Mouse (Mus musculus): Measurements from ENCODE around the gene Wwox. TPM values are rescaled to one million over a fixed set of nuclear protein-coding genes. Genes with fewer than 3 reads are reported as not detected.

Gene Wwox
- polyA plus RNA-seq, 1 experiment from 2014 or later = 10.5 TPM

GRCm38 (mm10) chr8:114790754-114791153 is 351.3 kb downstream of the Wwox start:
- no peaks in the 10 kb centered on the region for H3K27me3 ChIP-seq
- no peak for ATAC-seq (ENCODE audit: insufficient number of reproducible peaks, insufficient read depth, low FRiP score, low TSS enrichment)
- no peak overlapping the region for H3K4me3 ChIP-seq
- WGBS = 80% methylated on average over 7 of the region's 7 CpGs
- no peaks in the 10 kb centered on the region for H3K36me3 ChIP-seq
- no peaks in the 10 kb centered on the region for H3K9me3 ChIP-seq
- no peak overlapping the region for H3K27ac ChIP-seq
- no peak overlapping the region for H3K9ac ChIP-seq
- no peak overlapping the region for H3K4me2 ChIP-seq (replicated peaks)
- H3K4me1 ChIP-seq = no peaks in the 10 kb centered on the region

GRCm38 (mm10) chr8:114793682-114794081 is 354.2 kb downstream of the Wwox start:
- no peaks in the 10 kb centered on the region for H3K4me1 ChIP-seq
- no peak overlapping the region for H3K4me3 ChIP-seq
- WGBS = 86% methylated on average over 9 of the region's 9 CpGs
- no peaks in the 10 kb centered on the region for H3K27me3 ChIP-seq
- H3K27ac ChIP-seq = no peak overlapping the region
- no peak for ATAC-seq (ENCODE audit: insufficient number of reproducible peaks, insufficient read depth, low FRiP score, low TSS enrichment)
- no peaks in the 10 kb centered on the region for H3K36me3 ChIP-seq
- H3K9ac ChIP-seq = no peak overlapping the region
- no peaks in the 10 kb centered on the region for H3K9me3 ChIP-seq
- H3K4me2 ChIP-seq (replicated peaks) = no peak overlapping the region

- H3K4me3 ChIP-seq = no peak overlapping the region
- H3K27ac ChIP-seq = no peak overlapping the region
- H3K4me2 ChIP-seq (replicated peaks) = no peak overlapping the region
- H3K9ac ChIP-seq = no peak overlapping the region
- no peaks in the 10 kb centered on the region for H3K36me3 ChIP-seq
- H3K4me1 ChIP-seq = no peaks in the 10 kb centered on the region
- no peaks in the 10 kb centered on the region for H3K27me3 ChIP-seq
- ATAC-seq (ENCODE audit: insufficient number of reproducible peaks, insufficient read depth, low FRiP score, low TSS enrichment) = no peak
- no peaks in the 10 kb centered on the region for H3K9me3 ChIP-seq
- 61% methylated on average over 7 of the region's 7 CpGs for WGBS
Observed at GRCm38 (mm10) chr8:114801428-114802134, 362.1 kb downstream of the Wwox start.

DNA sequence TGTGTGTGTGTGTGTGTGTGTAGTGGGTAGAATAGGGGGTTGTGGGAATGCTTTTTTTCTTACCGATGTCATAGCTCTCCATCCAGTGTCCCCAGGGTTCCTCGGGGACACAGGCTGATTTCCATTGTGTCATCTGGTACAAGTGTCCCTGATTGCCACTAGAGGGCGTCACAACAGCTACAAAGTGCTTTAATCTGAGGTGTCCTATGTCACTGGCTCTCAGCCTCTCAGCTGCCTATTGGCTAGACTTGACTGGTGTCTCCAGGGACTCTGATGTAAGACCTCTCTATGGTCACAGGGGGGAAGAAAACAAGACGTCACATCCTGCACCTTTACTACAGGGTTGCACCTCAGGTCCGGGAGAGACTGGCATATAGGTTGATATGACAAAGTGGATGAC is 363.7 kb downstream of the Wwox start:
- Histone ChIP-seq H3K27me3 (no peaks in the 10 kb centered on the region), H3K4me3 (no peak overlapping the region), H3K9ac (no peak overlapping the region), H3K4me1 (no peaks in the 10 kb centered on the region), H3K9me3 (no peaks in the 10 kb centered on the region), H3K36me3 (no peaks in the 10 kb centered on the region), H3K27ac (no peak overlapping the region), H3K4me2 (replicated peaks) (no peak overlapping the region)
- 52% methylated on average over 5 of the region's 5 CpGs for WGBS
- no peak for ATAC-seq (ENCODE audit: insufficient number of reproducible peaks, insufficient read depth, low FRiP score, low TSS enrichment)

DNA sequence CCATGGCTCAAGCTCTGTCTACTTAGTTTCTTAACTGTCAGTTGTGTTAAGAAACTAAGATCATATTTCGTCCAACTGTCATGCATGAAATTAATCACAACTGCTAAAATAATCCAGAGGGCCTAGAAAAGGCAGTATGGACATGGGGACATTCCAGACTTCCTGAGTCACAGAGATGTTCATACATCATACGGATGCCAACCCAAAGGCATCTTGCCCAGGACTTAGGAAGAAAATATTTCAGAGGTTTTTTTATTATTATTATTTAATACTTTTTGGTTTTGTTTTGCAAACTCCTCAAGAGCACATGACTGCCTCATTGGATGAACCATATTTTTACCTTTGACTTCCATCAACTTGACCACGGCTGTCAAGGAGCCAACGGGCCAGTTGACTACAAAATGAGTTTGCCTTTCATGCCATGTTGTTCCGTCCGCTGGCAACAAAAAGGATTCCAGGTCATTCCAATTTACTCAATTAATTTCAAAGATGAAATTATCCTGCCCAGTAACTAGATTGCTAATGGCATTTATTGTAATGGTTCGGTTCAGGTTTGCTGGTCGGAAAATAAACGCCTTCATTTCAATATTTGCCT is 367.5 kb downstream of the Wwox start:
- WGBS = 86% methylated on average over 9 of the region's 9 CpGs
- Histone ChIP-seq H3K9me3 (no peaks in the 10 kb centered on the region), H3K27me3 (no peaks in the 10 kb centered on the region), H3K9ac (no peak overlapping the region), H3K4me3 (no peak overlapping the region), H3K4me1 (no peaks in the 10 kb centered on the region), H3K27ac (no peak overlapping the region), H3K36me3 (no peaks in the 10 kb centered on the region), H3K4me2 (replicated peaks) (no peak overlapping the region)
- ATAC-seq (ENCODE audit: insufficient number of reproducible peaks, insufficient read depth, low FRiP score, low TSS enrichment) = no peak

- H3K27ac ChIP-seq = no peak overlapping the region
- no peaks in the 10 kb centered on the region for H3K27me3 ChIP-seq
- H3K4me1 ChIP-seq = no peaks in the 10 kb centered on the region
- no peak overlapping the region for H3K4me3 ChIP-seq
- 82% methylated on average over 22 of the region's 22 CpGs for WGBS
- no peak overlapping the region for H3K4me2 ChIP-seq (replicated peaks)
- no peak for ATAC-seq (ENCODE audit: insufficient number of reproducible peaks, insufficient read depth, low FRiP score, low TSS enrichment)
- H3K36me3 ChIP-seq = no peaks in the 10 kb centered on the region
- H3K9me3 ChIP-seq = no peaks in the 10 kb centered on the region
- H3K9ac ChIP-seq = no peak overlapping the region
Observed at GRCm38 (mm10) chr8:114807676-114808426, 368.4 kb downstream of the Wwox start.

DNA sequence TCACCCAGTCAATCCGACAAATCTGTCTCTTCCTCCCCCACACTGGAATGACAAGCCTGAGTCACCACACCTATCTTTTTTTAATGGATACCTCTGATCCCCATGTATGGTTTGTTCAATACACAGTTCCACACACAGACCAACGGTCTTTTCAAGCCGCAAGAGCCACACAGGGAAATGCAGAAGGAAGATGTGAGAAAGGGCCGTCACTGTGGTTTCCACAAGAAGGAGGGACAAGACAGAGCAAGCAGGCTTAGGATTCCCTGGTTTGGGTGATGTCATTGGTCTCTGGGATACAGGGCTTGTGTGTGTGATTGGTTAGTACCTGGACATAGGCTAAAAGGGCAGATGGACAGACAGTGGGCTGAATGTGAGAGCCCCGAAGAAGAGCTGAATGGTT is 371.0 kb downstream of the Wwox start:
- no peak overlapping the region for H3K9ac ChIP-seq
- ATAC-seq (ENCODE audit: insufficient number of reproducible peaks, insufficient read depth, low FRiP score, low TSS enrichment) = no peak
- no peak overlapping the region for H3K27ac ChIP-seq
- H3K4me2 ChIP-seq (replicated peaks) = no peak overlapping the region
- H3K9me3 ChIP-seq = no peaks in the 10 kb centered on the region
- WGBS = 90% methylated on average over 5 of the region's 5 CpGs
- no peaks in the 10 kb centered on the region for H3K4me1 ChIP-seq
- no peak overlapping the region for H3K4me3 ChIP-seq
- H3K36me3 ChIP-seq = no peaks in the 10 kb centered on the region
- H3K27me3 ChIP-seq = no peaks in the 10 kb centered on the region

- no peak overlapping the region for H3K27ac ChIP-seq
- no peak for ATAC-seq (ENCODE audit: insufficient number of reproducible peaks, insufficient read depth, low FRiP score, low TSS enrichment)
- H3K9ac ChIP-seq = no peak overlapping the region
- no peaks in the 10 kb centered on the region for H3K36me3 ChIP-seq
- 90% methylated on average over 10 of the region's 10 CpGs for WGBS
- H3K27me3 ChIP-seq = no peaks in the 10 kb centered on the region
- no peak overlapping the region for H3K4me2 ChIP-seq (replicated peaks)
- H3K4me3 ChIP-seq = no peak overlapping the region
- H3K4me1 ChIP-seq = peaks cover 8% of the 10 kb centered on the region; the same call in 1 of the 2 replicates
- H3K9me3 ChIP-seq = no peaks in the 10 kb centered on the region
Observed at GRCm38 (mm10) chr8:114813830-114814229, 374.4 kb downstream of the Wwox start.

DNA sequence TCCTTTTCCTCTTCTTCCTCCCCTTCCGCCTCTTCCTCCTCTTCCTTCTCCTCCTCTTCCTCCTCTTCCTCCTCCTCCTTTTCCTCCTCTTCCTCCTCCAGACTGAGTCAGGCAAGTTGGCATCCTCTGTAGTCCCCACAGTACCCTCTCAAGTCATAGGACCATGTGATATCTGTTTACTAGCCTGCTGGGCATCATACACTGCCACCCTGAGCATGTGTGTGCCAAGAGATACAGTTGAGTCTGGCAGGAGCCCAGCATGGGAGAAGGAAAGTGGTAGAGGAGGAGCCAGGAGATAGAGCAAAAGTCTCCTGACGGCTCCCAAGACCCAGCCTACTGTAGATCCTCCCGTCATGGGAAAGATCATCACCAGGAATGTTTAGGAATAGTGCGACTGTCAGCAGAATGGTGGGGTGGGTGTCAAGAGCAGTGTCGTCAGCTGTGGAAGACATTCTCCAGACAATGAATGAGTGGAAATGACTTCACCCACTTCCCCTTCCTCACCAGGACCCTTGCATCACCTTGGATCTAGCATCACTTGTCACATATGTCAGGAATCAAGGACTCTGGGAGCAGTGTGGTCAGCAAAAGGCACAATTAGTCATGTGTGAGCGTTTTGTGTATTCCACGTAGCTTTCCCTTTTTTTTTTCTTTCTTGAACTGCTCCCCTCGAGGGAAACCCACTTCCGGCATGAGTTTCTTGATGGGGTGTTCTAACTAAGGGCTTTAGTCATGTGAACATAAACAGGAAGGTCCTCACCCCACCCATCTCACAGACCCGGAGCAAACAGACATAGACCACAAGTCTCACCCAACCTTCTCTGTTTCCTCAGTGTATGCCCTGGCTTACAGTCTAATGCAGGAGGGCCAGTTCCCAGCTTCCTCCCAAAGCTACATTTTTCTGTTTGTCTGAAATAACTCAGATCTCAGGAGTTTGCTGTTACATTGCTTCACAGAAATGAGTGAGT is 375.6 kb downstream of the Wwox start:
- no peak overlapping the region for H3K4me3 ChIP-seq
- H3K9me3 ChIP-seq = no peaks in the 10 kb centered on the region
- no peak overlapping the region for H3K27ac ChIP-seq
- no peaks in the 10 kb centered on the region for H3K27me3 ChIP-seq
- no peak overlapping the region for H3K4me2 ChIP-seq (replicated peaks)
- H3K9ac ChIP-seq = no peak overlapping the region
- WGBS = 70% methylated on average over 10 of the region's 10 CpGs
- H3K36me3 ChIP-seq = no peaks in the 10 kb centered on the region
- ATAC-seq (ENCODE audit: insufficient number of reproducible peaks, insufficient read depth, low FRiP score, low TSS enrichment) = no peak
- peaks cover 8% of the 10 kb centered on the region; the same call in 1 of the 2 replicates for H3K4me1 ChIP-seq

DNA sequence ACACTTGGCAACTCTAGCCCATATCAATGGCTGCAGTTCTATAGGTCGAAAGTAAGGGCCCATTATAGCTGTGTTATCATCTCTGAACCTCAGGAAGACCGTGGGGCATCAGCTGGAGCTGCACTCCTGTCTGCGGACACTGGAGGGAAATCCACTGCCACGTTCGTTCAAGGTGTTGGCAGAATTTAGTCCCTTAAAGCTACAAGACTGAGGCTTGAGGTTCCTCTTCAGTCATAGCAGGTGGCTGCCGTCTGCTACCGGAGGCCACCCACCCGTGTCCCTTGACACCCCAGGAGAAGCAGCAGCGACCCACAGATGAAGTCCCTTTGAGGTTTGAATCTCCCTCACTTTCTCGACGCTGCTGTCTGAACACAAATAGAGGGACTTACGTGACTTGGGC is 376.9 kb downstream of the Wwox start:
- no peak for ATAC-seq (ENCODE audit: insufficient number of reproducible peaks, insufficient read depth, low FRiP score, low TSS enrichment)
- Histone ChIP-seq H3K4me2 (replicated peaks) (no peak overlapping the region), H3K9me3 (no peaks in the 10 kb centered on the region), H3K27me3 (no peaks in the 10 kb centered on the region), H3K27ac (no peak overlapping the region), H3K4me3 (no peak overlapping the region), H3K36me3 (no peaks in the 10 kb centered on the region), H3K4me1 (peaks cover 8% of the 10 kb centered on the region; the same call in 1 of the 2 replicates), H3K9ac (no peak overlapping the region)
- WGBS = 69% methylated on average over 12 of the region's 12 CpGs

GRCm38 (mm10) chr8:114816949-114817348 is 377.5 kb downstream of the Wwox start:
- H3K27ac ChIP-seq = no peak overlapping the region
- no peak overlapping the region for H3K4me3 ChIP-seq
- H3K27me3 ChIP-seq = no peaks in the 10 kb centered on the region
- H3K4me1 ChIP-seq = peaks cover 11% of the 10 kb centered on the region
- 28% methylated on average over 4 of the region's 4 CpGs for WGBS
- H3K9ac ChIP-seq = no peak overlapping the region
- ATAC-seq (ENCODE audit: insufficient number of reproducible peaks, insufficient read depth, low FRiP score, low TSS enrichment) = peak; percentile 41; the same call in 1 of the 2 replicates
- H3K4me2 ChIP-seq (replicated peaks) = no peak overlapping the region
- no peaks in the 10 kb centered on the region for H3K36me3 ChIP-seq
- H3K9me3 ChIP-seq = no peaks in the 10 kb centered on the region
